Mouse (Mus musculus) hindbrain, postnatal 0 days (tissue): ENCODE results near the gene Bptf. TPM values are rescaled to one million over a fixed set of nuclear protein-coding genes. Genes with fewer than 3 reads are reported as not detected.
"Not testable (repeated sequence)": the region's sequence is repeated elsewhere in the genome, so short reads cannot be mapped to it uniquely, and the experiment has no call there.

Experiments used
- ATAC-seq: fragments of 200-750 bp; cut with Nextera tagmentation; 2 replicates; pipeline ENCODE4 v1.8.0; 2017; ENCODE audit warnings: mild to moderate bottlenecking, moderate TSS enrichment, moderate library complexity
- DNase-seq: peaks from one replicate; pipeline ENCODE4 v3.0.0-alpha.2; 2015; ENCODE audit warnings: low spot score
- H3K27ac ChIP-seq: fragments of 300-500 bp; sonication (generic); 2 replicates; pipeline ENCODE4 v1.5.1; 2014; ENCODE audit warnings: mild to moderate bottlenecking
- H3K27me3 ChIP-seq: fragments of 300-500 bp; sonication (generic); 2 replicates; pipeline ENCODE4 v1.6.1; 2014; ENCODE audit warnings: low read length, mixed read lengths; ENCODE audit not compliant: insufficient read depth
- H3K36me3 ChIP-seq: fragments of 300-500 bp; sonication (generic); 2 replicates; pipeline ENCODE4 v1.6.1; 2014; ENCODE audit warnings: low read length, mixed read lengths; ENCODE audit not compliant: insufficient read depth
- H3K4me1 ChIP-seq: fragments of 300-500 bp; sonication (generic); 2 replicates; pipeline ENCODE4 v1.6.1; 2014; ENCODE audit warnings: antibody characterized with exemption, low read length, mixed read lengths; ENCODE audit not compliant: insufficient read depth
- H3K4me2 ChIP-seq: fragments of 300-500 bp; sonication (generic); 2 replicates; pipeline ENCODE4 v1.6.1; 2014; ENCODE audit warnings: low read depth, mild to moderate bottlenecking, low read length, moderate library complexity, mixed read lengths
- H3K4me3 ChIP-seq: fragments of 300-500 bp; sonication (generic); 2 replicates; pipeline ENCODE4 v1.5.1; 2014; ENCODE audit warnings: low read length
- H3K9ac ChIP-seq: fragments of 300-500 bp; sonication (generic); replicated peaks from 2 replicates; pipeline ENCODE4 v1.6.1; 2014; ENCODE audit warnings: mild to moderate bottlenecking, low read length, moderate library complexity, mixed read lengths
- H3K9me3 ChIP-seq: fragments of 300-500 bp; sonication (generic); 2 replicates; pipeline ENCODE4 v1.6.1; 2016; ENCODE audit warnings: low read length, mixed read lengths
- CTCF ChIP-seq: IDR thresholded peaks from 2 replicates; pipeline ENCODE4 v1.5.1; 2016; ENCODE audit warnings: antibody characterized with exemption, control low read depth, low read depth
- WGBS: fragments of 180-500 bp; shearing (Covaris S2); extraction: QIAGEN DNeasy Blood & Tissue Kit; methylation state at CpG from one replicate; pipeline ENCODE4 v1.1.7; 2014; 5-methylcytosine and 5-hydroxymethylcytosine counted together
- polyA plus RNA-seq: library from polyadenylated mRNA; unstranded; fragments of >200 nt; fragmentation: Nextera tagmentation; extraction: Ambion mirVana; gene quantifications from 2 replicates; pipeline ENCODE4 v1.2.1, GENCODE M21; 2015
- total RNA-seq: library from RNA; depleted of rRNA; stranded (reverse); fragments of >200 nt; gene quantifications from 2 replicates; pipeline ENCODE4 v1.2.3, GENCODE M21; 2014

The Bptf gene
- total and polyA plus RNA-seq, 2 experiments from 2014 or later: 19.7 to 42.1 TPM

DNA sequence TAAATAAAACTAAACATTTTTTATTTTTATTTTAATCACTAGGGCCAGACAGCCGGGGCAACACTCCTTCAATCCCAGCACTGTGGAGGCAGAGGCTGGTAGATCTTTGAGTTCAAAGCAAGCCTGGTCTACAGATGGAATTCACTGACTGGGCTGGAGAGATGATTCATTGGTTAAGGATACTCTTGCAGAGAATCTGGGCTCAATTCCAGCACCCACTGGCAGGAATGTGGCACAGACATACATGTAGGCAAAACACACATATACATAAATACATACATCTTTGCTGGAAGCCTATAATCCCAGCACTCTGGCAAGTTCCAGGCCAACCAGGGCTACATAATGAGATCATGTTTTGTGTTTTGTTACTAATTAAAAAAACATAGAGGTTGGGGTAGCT, 126.4 kb downstream of the Bptf start:
- no peaks in the 10 kb centered on the region for H3K4me1 ChIP-seq
- no peak overlapping the region for H3K4me3 ChIP-seq
- ATAC-seq: no peak
- H3K36me3 ChIP-seq: no peaks in the 10 kb centered on the region
- no peak overlapping the region for H3K27ac ChIP-seq
- WGBS: 85% methylated on average over 1 of the region's 1 CpGs
- H3K27me3 ChIP-seq: no peaks in the 10 kb centered on the region
- no peak overlapping the region for H3K9ac ChIP-seq
- H3K4me2 ChIP-seq: no peak overlapping the region
- no peaks in the 10 kb centered on the region for H3K9me3 ChIP-seq
- DNase-seq: peak; percentile 44
- peak; percentile 16 for TF ChIP-seq CTCF

GRCm38 (mm10) chr11:107001760-107002675, 129.9 kb downstream of the Bptf start:
- H3K9me3 ChIP-seq: no peaks in the 10 kb centered on the region
- no peaks in the 10 kb centered on the region for H3K4me1 ChIP-seq
- 41% methylated on average over 7 of the region's 8 CpGs for WGBS
- peak; percentile 43 for DNase-seq
- no peaks in the 10 kb centered on the region for H3K27me3 ChIP-seq
- H3K36me3 ChIP-seq: no peaks in the 10 kb centered on the region
- H3K27ac ChIP-seq: no peak overlapping the region
- TF ChIP-seq CTCF: no peak
- H3K4me2 ChIP-seq: no peak overlapping the region
- no peak overlapping the region for H3K9ac ChIP-seq
- no peak overlapping the region for H3K4me3 ChIP-seq
- no peak for ATAC-seq

DNA sequence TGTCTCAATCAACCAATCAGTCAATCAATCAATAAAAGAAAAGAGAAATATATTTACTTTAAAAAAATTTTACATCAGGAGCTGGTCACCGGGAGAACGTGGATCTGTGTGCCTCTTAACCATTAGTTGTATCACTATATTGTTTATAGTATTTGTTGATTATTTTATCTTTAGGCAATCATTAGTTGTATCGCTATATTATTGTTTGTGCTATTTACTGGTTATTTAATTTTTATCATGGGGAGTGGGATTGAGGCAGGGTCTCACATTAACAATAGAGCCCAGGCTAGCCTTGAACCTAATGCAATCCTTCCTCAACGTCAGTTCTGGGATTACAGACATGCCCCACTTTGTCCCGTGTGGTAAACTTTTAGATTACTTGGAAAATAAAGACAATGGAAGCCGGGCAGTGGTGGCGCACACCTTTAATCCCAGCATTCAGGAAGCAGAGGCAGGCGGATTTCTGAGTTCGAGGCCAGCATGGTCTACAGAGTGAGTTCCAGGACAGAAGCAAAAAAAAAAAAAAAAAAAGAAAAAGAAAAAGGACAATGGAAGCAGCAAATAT, 131.9 kb downstream of the Bptf start:
- no peak for TF ChIP-seq CTCF
- peaks cover 10% of the 10 kb centered on the region; the same call in 1 of the 2 replicates for H3K36me3 ChIP-seq
- DNase-seq: no peak
- peak overlapping the region; percentile 76 for H3K27ac ChIP-seq
- no peak for ATAC-seq
- no peaks in the 10 kb centered on the region for H3K27me3 ChIP-seq
- no peaks in the 10 kb centered on the region for H3K4me1 ChIP-seq
- H3K4me2 ChIP-seq: peak overlapping the region; percentile 48
- WGBS: 83% methylated on average over 9 of the region's 9 CpGs
- H3K9me3 ChIP-seq: no peaks in the 10 kb centered on the region
- peak overlapping the region; percentile 41; the same call in 1 of the 2 replicates for H3K9ac ChIP-seq
- H3K4me3 ChIP-seq: peak overlapping the region; percentile 91; the same call in 1 of the 2 replicates

DNA sequence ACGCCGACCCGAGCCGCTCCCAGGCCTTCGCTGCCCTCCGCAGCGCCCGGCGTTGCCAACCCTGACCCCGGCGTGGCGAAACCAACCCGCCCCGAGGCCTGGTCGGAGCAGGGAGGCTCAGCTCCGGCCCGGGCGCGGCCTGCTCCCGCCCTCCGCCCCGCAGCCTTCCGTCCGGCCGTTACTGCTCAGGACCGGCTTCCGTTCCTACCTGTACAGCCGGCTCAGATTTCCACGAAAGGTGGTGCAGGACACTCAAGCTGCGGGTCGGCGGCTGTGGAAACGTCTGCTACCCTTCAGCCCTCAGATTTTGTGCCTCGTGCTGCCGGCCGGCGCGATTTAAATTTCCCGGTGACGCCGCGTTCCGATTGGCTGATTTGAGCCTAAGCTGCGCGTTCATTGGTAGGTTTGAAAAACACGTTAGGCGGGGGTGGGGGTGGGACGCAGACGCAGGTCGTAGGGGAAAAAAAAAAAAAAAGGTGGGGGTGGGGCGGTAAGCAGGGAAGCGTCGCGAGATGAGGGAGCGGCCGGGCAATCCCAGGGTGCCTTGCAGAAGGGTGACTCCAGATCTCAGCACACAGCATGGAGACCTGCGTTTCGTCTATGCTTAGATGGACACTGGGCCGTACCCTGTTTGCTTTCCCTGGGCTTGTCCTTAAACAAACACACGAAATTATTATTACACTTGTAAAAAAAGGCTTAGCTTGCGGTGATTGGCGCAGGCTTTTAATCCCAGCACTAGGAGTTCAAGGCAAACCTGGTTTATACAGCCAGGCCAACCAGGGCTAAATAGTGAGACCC, 132.6 kb downstream of the Bptf start, which contains the start of gene Kpna2:
Kpna2 (minus strand) TSS at position 391 of the 798 bp plus-strand sequence.
- peak; percentile 95 for ATAC-seq
- H3K36me3 ChIP-seq: peaks cover 17% of the 10 kb centered on the region; the same call in 1 of the 2 replicates
- H3K9me3 ChIP-seq: no peaks in the 10 kb centered on the region
- H3K27me3 ChIP-seq: no peaks in the 10 kb centered on the region
- H3K27ac ChIP-seq: peak within 1 kb of the TSS; percentile 84
- under 1% methylated on average over 61 of the region's 62 CpGs for WGBS
- H3K9ac ChIP-seq: peak within 1 kb of the TSS; percentile 73
- TF ChIP-seq CTCF: no peak
- H3K4me3 ChIP-seq: peak within 1 kb of the TSS; percentile 91
- peak within 1 kb of the TSS; percentile 57 for H3K4me2 ChIP-seq
- no peaks in the 10 kb centered on the region for H3K4me1 ChIP-seq
- DNase-seq: peak; percentile 96

- no peaks in the 10 kb centered on the region for H3K4me1 ChIP-seq
- peak; percentile 50 for DNase-seq
- peak overlapping the region; percentile 57 for H3K4me2 ChIP-seq
- no peak for TF ChIP-seq CTCF
- no peaks in the 10 kb centered on the region for H3K9me3 ChIP-seq
- H3K27me3 ChIP-seq: no peaks in the 10 kb centered on the region
- H3K4me3 ChIP-seq: peak overlapping the region; percentile 91
- 0% methylated on average over 26 of the region's 26 CpGs for WGBS
- H3K36me3 ChIP-seq: peaks cover 17% of the 10 kb centered on the region; the same call in 1 of the 2 replicates
- H3K9ac ChIP-seq: peak overlapping the region; percentile 73
- peak; percentile 21; the same call in 1 of the 2 replicates for ATAC-seq
- H3K27ac ChIP-seq: peak overlapping the region; percentile 84
These were observed 133.2 kb downstream of the Bptf start for GRCm38 (mm10) chr11:106998651-106999150.

DNA sequence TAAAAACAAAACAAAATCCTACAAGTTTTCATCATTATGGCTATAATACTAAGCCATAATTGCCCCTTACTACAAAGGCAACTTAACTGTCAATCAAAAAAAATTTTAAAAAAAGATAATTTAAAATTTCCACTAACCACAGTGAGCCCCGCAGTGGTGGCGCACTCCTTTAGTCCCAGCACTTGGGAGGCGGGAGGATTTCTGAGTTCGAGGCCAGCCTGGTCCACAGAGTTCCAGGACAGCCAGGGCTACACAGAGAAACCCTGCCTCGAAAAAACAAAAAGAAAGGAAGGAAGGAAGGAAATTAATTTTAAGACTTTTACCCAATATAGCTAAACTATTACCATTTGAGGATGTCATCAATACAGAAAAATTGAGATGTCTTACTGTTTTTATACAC, 134.0 kb downstream of the Bptf start:
- Histone ChIP-seq H3K4me3 (peak overlapping the region; percentile 91), H3K4me2 (peak overlapping the region; percentile 57), H3K27me3 (no peaks in the 10 kb centered on the region), H3K9ac (peak overlapping the region; percentile 73; the same call in 1 of the 2 replicates), H3K9me3 (no peaks in the 10 kb centered on the region), H3K4me1 (no peaks in the 10 kb centered on the region), H3K36me3 (peaks cover 20% of the 10 kb centered on the region; the same call in 1 of the 2 replicates), H3K27ac (peak overlapping the region; percentile 84; the same call in 1 of the 2 replicates)
- TF ChIP-seq CTCF: no peak
- ATAC-seq (no peak), DNase-seq (no peak)
- 10% methylated on average over 5 of the region's 5 CpGs for WGBS

DNA sequence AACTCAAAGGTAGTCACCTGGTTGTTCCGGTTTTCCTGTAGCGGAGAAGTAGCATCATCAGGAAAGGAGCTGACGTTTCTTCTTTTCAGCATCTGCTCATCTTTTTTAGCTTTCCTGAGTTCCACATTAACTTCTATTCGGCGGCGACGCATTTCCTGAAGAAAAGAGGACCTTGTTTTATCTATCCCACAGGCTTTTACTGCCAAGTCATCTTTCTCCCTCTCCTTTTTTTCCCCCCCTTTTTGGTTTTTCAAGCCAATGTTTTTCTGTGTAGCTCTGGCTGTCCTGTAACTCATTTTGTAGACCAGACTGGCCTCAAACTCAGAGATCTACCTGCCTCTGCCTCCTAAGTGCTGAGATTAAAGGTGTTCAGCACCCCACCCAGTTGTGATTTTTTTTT, 135.4 kb downstream of the Bptf start:
- H3K27me3 ChIP-seq: not testable (repeated sequence)
- WGBS: 92% methylated on average over 7 of the region's 7 CpGs

More for the DNA sequence above, 135.4 kb downstream of the Bptf start:
- H3K27ac ChIP-seq, H3K4me2 ChIP-seq, H3K4me1 ChIP-seq, H3K9me3 ChIP-seq, H3K4me3 ChIP-seq, DNase-seq, H3K9ac ChIP-seq, ATAC-seq: not testable (repeated sequence)
- H3K36me3 ChIP-seq: peaks cover 20% of the 10 kb centered on the region; the same call in 1 of the 2 replicates
